Mouse (Mus musculus) kidney, adult 11 months (tissue): ENCODE measurements around the gene Cnbd2.
"Not testable (repeated sequence)": the region's sequence is repeated elsewhere in the genome, so short reads cannot be mapped to it uniquely, and the experiment has no call there.

ENCODE experiments used
- DNase-seq: peaks from one replicate; pipeline ENCODE4 v3.0.0; 2022

The Cnbd2 gene

GRCm38 (mm10) chr2:156394282-156394681, 82.2 kb downstream of the Cnbd2 start:
- no peak for DNase-seq

- no peak for DNase-seq
These were observed 84.0 kb downstream of the Cnbd2 start for GRCm38 (mm10) chr2:156396096-156396495.

DNA sequence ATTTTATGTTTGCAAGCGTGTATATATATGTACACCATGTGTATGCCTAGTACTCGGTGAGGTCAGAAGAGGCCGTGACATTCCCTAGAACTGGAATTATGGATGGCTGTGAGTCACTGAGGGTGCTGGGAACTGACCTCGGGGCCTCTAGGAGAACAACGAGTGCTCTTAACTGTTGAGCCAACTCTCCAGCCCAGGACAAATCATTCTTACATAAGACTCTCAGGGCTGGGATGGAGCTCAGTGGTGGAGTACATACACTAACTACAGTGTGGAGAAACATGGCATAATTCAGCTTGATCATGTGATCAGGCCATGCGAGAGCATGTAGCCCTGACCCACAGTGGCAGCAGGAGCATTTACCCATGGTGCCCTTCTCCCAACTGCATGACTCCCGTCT, 85.9 kb downstream of the Cnbd2 start:
- no peak for DNase-seq

GRCm38 (mm10) chr2:156399485-156399884, 87.4 kb downstream of the Cnbd2 start:
- DNase-seq: no peak

GRCm38 (mm10) chr2:156401331-156401730, 89.2 kb downstream of the Cnbd2 start:
- DNase-seq: peak; percentile 34

DNA sequence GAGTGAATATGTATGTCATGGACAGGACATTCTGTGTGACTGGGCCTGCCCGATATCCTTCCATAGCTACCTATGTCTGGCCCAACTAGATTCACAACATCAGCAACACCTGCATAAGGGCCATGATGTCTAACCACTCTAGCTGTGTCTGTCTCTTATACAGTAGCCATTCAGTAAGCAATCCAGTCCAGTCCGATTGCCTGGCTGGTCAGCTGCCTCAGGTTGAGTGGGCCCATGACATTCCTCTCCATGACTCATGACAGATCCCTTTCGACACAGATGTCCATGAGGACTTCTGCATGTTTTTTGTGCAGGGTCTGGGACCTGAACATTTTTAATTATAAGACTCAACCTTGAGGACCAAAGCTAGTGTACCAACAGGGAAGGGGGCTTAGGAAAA, 89.9 kb downstream of the Cnbd2 start:
- no peak for DNase-seq

DNA sequence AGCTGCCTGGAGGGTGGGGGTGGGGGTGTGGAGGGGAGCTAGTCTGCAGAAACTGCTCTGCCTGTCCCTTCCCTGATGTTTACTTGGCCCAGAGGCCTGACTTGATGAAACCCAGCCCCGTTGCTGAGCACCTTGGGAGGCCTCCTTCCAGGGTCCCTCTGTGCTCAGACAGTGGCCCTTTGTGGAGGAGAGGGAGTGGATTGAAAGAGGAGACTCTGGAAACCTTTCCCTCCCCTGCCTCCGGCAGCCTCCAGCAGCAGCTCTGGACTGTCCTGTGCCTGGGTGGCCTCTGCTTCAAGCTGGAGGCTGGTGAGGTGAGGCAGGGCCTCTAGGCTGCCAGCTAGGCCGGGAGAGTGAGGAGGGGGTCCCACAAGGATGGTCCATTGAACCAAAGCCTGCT, 94.9 kb downstream of the Cnbd2 start:
- no peak for DNase-seq

DNA sequence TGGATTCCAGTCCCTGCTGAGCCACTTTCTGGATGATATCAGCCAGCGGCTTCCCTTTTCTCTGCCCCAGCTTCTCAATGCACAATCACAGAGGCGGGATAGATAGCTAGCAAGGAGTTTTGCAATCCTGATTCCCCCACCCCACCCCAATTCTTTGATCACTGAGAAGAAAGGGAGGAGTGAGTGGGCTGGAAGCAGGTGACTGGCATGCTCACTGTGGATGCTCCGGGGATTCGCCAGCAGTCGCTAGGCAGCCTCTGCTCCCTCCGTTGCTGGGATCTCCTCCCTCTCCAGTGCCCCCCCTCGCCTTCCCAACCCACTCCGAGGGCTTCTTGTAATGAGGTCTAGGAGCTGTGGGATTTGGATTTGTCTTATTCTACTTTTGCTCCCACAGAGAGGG, 96.1 kb downstream of the Cnbd2 start:
- DNase-seq: no peak

GRCm38 (mm10) chr2:156411348-156411747, 99.2 kb downstream of the Cnbd2 start:
- not testable (repeated sequence) for DNase-seq

GRCm38 (mm10) chr2:156414996-156415395, 102.9 kb downstream of the Cnbd2 start:
- no peak for DNase-seq

DNA sequence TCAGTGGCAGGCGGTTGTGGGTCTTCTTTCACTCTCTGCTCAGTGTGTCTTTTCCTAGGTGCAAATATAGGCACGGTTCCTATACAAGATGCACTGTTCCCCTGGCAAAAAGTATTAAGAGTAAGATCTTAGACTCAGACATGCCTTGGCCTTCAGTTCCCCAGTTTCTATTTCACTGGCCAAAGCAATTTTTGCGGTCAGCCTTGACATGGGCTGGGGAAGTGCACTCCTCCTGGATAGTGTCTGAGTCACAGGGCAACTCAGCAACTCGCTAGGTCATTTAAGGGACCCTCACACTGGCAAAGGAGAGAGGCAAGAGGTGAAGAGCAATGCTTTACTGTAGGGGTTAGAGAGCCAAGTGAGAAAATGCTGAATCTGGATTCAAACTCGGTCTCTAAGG, 103.6 kb downstream of the Cnbd2 start:
- no peak for DNase-seq

- DNase-seq: no peak
These were observed 105.1 kb downstream of the Cnbd2 start for GRCm38 (mm10) chr2:156417194-156417593.

GRCm38 (mm10) chr2:156418467-156418866, 106.4 kb downstream of the Cnbd2 start:
- DNase-seq: no peak

DNA sequence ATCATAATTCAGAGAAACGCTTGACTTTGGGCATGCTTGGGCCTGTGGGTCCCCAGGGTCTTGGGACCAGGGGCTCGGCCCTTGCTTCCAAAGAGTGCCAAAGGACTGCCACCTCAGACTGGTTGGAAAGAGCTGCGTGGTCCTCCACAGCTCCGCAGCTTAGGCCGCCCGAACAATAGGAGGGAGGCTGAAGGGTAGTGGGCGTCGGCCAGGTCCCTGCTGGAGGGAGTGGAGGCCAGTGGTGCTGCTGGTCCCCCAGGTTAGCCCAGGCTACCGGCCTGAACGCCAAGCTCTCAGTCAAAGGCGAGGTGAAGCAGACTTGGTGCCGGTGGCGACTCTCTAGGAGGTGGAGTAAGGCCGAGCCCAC, 108.2 kb downstream of the Cnbd2 start:
- no peak for DNase-seq

DNA sequence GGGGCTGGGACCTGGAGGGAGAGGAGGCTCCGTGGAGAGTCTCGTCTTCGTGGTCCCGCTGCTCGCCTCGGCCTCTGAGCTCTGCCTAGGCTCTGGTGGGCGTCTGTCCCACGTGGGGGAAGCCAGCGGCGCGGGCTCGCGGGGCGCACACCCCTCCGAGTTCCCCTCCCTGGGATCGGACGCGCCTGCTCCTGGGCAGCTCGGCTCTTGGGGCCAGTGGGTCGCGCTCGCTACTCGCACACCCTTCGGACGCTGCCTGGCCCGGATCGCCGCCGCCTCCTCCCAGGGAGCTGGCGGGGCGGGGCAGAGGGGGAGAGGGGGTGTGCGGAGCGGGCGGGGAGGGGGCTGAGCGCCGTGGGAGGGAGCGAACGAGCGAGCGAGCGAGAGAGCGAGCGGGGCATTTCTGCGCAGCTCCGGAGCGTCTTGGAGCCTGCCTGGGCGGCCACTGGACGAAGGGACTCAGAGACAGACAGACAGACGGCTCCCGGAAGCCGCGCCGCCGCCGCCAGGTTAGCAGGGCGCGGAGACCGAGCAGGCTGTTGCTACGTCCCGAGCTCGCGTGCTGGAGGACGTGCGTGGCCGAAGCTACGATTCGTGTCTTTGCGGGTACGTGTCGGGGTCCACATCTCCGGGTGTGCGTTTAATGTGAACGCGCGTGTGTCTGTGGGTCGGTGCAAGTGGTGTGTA, 108.7 kb downstream of the Cnbd2 start, which contains the start of gene Epb41l1:
TSS of gene Epb41l1 (plus strand) at position 216 of the 687 bp plus-strand sequence.
- DNase-seq: peak; percentile 70

DNA sequence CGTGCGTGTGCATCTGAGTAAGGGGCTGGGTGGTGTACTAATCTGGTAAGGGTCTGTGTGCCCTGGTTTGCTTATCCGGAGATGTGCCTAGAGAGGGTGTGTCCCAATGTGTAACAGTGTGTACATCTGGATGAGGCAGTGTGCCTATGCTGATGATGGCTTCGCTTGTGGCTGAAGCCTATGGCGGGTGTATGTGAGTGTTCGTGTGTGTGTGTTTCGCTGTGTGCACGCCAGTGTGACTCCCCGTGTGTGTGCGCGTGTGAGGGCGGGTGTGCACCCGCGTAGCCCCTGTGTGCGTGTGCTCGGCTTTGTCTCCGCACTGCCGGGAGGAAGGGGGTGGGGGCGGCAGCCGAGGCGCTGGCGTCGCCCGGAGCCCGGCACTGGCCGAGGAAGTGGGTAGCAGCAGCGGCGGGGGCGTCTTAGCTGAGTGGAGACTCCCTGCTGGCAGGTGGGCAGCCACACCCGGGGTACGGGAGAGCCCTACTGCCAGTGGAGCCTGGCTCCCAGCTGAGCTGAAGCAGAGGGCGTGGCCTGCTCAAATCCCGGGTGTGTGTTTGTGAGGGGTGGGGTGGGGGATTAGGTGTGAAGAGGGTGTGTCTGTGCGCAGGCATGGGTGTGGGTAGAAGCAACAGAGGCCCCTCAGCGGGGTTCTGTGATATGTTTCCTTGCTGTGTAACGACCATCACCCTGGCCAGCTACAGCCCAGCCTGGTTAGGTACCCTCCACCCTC, 109.4 kb downstream of the Cnbd2 start:
- DNase-seq: peak; percentile 35

DNA sequence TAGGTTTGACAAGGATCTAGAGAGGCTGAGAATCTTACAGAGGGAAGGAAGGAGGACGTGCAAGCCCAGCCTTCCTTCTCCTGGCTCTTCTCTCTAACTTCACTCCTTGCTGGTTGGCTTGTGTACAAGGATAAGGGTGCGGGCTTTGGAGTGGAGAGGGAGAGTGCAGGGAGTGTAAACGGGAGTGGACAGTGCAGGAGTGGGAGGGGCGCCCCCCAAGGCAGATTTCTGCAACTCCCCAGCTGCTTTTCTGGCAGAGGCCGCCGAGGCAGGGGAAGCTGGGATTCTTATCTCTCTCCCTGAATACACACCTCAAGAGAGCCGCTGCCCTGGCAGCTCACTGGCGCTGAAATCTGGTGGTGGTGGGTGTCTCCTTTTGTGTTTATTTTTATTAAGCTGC, 110.5 kb downstream of the Cnbd2 start:
- no peak for DNase-seq

DNA sequence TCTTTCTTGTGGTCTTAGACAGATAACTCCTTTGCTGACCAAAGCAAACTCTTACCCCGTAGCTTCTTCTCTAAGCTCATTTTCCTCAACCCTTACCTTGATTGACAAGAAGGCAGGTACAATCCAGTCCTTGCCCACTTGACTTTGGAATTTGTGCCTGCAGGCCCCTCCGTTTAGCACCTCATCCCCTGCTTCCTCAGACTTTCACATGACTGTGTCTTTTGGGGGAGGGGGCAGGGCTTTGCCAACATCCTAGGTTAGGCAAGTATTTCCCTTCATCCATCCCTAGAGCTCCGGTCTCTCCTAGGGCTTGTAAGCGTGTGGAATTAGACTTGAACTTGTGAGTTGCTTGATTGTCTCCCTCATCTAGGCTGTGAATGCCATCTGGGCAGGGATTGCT, 111.6 kb downstream of the Cnbd2 start:
- DNase-seq: no peak
